Mouse (Mus musculus): Measurements from ENCODE around the gene Armcx4. TPM values are rescaled to one million over a fixed set of nuclear protein-coding genes. Genes with fewer than 3 reads are reported as not detected.

Armcx4 gene
- 0.32 TPM for polyA plus RNA-seq (2017; shearing (Covaris generic))

DNA sequence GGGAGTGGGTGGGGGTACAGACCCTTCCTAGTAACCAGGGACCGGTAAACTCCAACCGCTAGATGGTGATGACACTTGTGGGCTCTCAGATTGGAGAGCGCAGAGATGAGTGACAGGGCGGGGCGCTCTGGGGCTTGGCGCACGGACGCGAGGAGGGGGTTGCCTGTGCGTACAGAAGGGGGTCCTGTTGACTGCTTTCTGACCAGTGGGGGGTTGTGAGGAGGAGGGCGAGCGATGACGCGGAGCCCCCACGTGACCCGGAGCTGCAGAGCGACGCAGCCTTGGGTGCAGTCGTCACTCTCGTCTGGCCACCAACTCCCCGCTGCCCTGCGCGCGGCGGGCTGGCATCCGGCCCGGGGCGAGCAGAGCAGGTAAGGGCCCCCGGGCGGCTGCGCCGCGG lies at the start of gene Armcx4:
Armcx4 (plus strand) TSS at position 253 of the 400 bp plus-strand sequence.

DNA sequence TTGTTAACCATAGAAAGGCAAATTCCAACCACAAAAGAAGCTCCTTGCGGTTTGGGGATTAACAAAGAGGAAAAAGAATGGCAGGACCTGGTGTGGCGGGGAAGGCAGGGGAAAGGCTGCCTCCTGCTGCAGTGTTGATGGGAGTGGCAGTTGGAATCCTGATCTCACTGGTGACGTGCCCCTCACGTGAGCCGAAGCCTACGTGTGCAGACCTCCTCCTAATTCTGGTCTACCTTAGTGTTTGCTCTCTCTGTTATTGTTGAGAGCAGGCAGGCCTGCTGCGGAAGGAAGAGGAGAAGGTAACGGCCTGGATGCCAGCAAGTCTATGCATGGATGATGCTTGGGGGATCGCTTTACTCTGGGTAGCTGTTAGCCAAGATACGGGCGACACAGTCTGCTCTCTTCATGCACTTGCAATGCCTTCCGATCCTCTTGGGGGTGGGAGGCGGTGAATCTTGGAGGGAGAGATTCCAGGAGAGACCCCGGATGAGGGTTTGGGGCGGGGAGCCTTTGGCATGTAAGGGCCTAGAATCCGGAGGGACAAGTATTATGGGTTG lies 31.5 kb downstream of the Armcx4 start, which contains the start of gene Armcx1:
Armcx1 (plus strand) TSS at position 212 of the 557 bp plus-strand sequence.

Other genes starting within 250 kb of the Armcx4 start
- gene Taf7l, start 210.0 kb upstream of the Armcx4 start, polyA plus RNA-seq (2017; shearing (Covaris generic)) = not detected
- gene Timm8a1, start 144.7 kb upstream of the Armcx4 start, polyA plus RNA-seq (2017; shearing (Covaris generic)) = 46.8 TPM
- 1.3 TPM for gene Btk, start 102.9 kb upstream of the Armcx4 start, polyA plus RNA-seq (2017; shearing (Covaris generic))
- gene Rpl36a, start 100.9 kb upstream of the Armcx4 start, polyA plus RNA-seq (2017; shearing (Covaris generic)) = 303 TPM
- gene Gla, start 85.4 kb upstream of the Armcx4 start, polyA plus RNA-seq (2017; shearing (Covaris generic)) = 3.8 TPM
- 115 TPM for gene Hnrnph2, start 85.3 kb upstream of the Armcx4 start, polyA plus RNA-seq (2017; shearing (Covaris generic))
- 2.1 TPM for gene Armcx1, start 31.4 kb downstream of the Armcx4 start, polyA plus RNA-seq (2017; shearing (Covaris generic))
- 2.5 TPM for gene Armcx6, start 64.9 kb downstream of the Armcx4 start, polyA plus RNA-seq (2017; shearing (Covaris generic))
- 15.3 TPM for gene Armcx3, start 70.1 kb downstream of the Armcx4 start, polyA plus RNA-seq (2017; shearing (Covaris generic))
- 11.0 TPM for gene Armcx2, start 122.7 kb downstream of the Armcx4 start, polyA plus RNA-seq (2017; shearing (Covaris generic))

Measured in CD4-positive, CD25-positive, alpha-beta regulatory T cell (primary cell).